Mouse (Mus musculus): ENCODE measurements at regions not wholly inside any gene's neighbourhood (a gene's known extent, or its start where the extent isn't known, plus 50 kb on each side); places are given as distances from the start of the nearest gene placed in this dataset.

- ATAC-seq (ENCODE audit: low FRiP score, low read depth) = no peak
- no peak for DNase-seq (ENCODE audit: low spot score)
- H3K4me2 ChIP-seq (replicated peaks; ENCODE audit: low read depth, low read length, severe bottlenecking) = no peak overlapping the region
- H3K9me3 ChIP-seq (ENCODE audit: control insufficient read depth, low read length) = no peaks in the 10 kb centered on the region
- 81% methylated on average over 14 of the region's 14 CpGs for WGBS
- no peak overlapping the region for H3K27ac ChIP-seq (replicated peaks; ENCODE audit: low read depth, low read length)
- TF ChIP-seq POLR2A (IDR thresholded peaks at IDR 0.05; ENCODE audit: borderline replicate concordance, extremely low read depth, insufficient read depth, insufficient read length) = no peak
- no peak overlapping the region for H3K4me3 ChIP-seq (replicated peaks; ENCODE audit: low read length)
- H3K9ac ChIP-seq (ENCODE audit: low read depth, low read length, severe bottlenecking) = no peak overlapping the region
- peaks cover 10% of the 10 kb centered on the region; the same call in 1 of the 2 replicates for H3K4me1 ChIP-seq (ENCODE audit: control insufficient read depth, insufficient read depth, low read length)
- H3K36me3 ChIP-seq (ENCODE audit: control insufficient read depth, insufficient read depth, low read length) = no peaks in the 10 kb centered on the region
- H3K27me3 ChIP-seq (ENCODE audit: control insufficient read depth, insufficient read depth, low read length) = no peaks in the 10 kb centered on the region
These were observed 269.0 kb upstream of the Zfp637 start for GRCm38 (mm10) chr6:117572006-117572405.

DNA sequence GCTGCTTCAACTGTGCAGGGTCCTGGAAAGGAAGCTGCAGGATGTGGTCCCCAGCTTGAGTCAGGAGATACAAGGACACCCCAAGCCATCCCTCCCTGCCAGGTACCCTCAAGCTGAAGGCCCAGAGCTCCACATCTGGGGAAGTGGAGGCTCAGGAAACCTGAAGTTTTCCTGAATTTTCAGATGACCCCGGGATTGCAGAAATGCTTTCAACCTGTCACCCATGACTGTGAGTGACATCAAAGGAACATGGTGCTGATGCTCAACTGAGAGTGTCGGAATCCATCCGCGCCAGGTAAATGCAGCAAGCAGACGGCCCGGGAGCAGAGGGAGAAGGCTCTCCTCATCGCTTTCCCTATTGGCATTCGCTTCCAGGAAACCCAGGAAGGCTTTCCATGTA is 267.6 kb upstream of the Zfp637 start:
- Histone ChIP-seq H3K27me3 (ENCODE audit: control insufficient read depth, insufficient read depth, low read length) (no peaks in the 10 kb centered on the region), H3K36me3 (ENCODE audit: control insufficient read depth, insufficient read depth, low read length) (no peaks in the 10 kb centered on the region), H3K27ac (replicated peaks; ENCODE audit: low read depth, low read length) (no peak overlapping the region), H3K4me1 (ENCODE audit: control insufficient read depth, insufficient read depth, low read length) (peaks cover 10% of the 10 kb centered on the region; the same call in 1 of the 2 replicates), H3K9ac (ENCODE audit: low read depth, low read length, severe bottlenecking) (no peak overlapping the region), H3K4me2 (replicated peaks; ENCODE audit: low read depth, low read length, severe bottlenecking) (no peak overlapping the region), H3K4me3 (replicated peaks; ENCODE audit: low read length) (no peak overlapping the region), H3K9me3 (ENCODE audit: control insufficient read depth, low read length) (no peaks in the 10 kb centered on the region)
- DNase-seq (ENCODE audit: low spot score) (no peak), ATAC-seq (ENCODE audit: low FRiP score, low read depth) (no peak)
- 92% methylated on average over 8 of the region's 8 CpGs for WGBS
- TF ChIP-seq POLR2A (IDR thresholded peaks at IDR 0.05; ENCODE audit: borderline replicate concordance, extremely low read depth, insufficient read depth, insufficient read length) = no peak

DNA sequence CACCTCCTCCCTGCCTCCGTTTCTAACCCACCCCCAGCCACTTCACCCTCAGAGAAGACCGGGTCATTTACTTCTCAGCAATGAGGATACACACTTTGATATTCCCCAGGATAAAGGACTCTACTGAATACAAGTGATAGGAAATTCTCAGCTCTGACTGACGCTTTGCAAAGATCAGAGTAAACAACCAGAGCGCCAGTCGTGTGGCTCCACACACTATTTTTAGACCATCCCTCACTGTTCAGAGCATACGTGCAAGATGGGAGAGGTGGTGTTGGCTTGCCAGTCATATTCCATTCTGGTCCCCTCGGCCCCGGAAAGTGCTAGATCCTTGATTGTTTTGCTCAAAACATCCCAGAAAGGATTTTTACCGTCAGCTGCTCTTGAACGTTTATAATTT is 266.8 kb upstream of the Zfp637 start:
- H3K9me3 ChIP-seq (ENCODE audit: control insufficient read depth, low read length) = no peaks in the 10 kb centered on the region
- H3K4me1 ChIP-seq (ENCODE audit: control insufficient read depth, insufficient read depth, low read length) = peaks cover 10% of the 10 kb centered on the region; the same call in 1 of the 2 replicates
- ATAC-seq (ENCODE audit: low FRiP score, low read depth) = no peak
- H3K4me3 ChIP-seq (replicated peaks; ENCODE audit: low read length) = no peak overlapping the region
- H3K27me3 ChIP-seq (ENCODE audit: control insufficient read depth, insufficient read depth, low read length) = no peaks in the 10 kb centered on the region
- no peaks in the 10 kb centered on the region for H3K36me3 ChIP-seq (ENCODE audit: control insufficient read depth, insufficient read depth, low read length)
- H3K27ac ChIP-seq (replicated peaks; ENCODE audit: low read depth, low read length) = no peak overlapping the region
- no peak overlapping the region for H3K9ac ChIP-seq (ENCODE audit: low read depth, low read length, severe bottlenecking)
- no peak overlapping the region for H3K4me2 ChIP-seq (replicated peaks; ENCODE audit: low read depth, low read length, severe bottlenecking)
- no peak for DNase-seq (ENCODE audit: low spot score)
- WGBS = 74% methylated on average over 10 of the region's 10 CpGs
- no peak for TF ChIP-seq POLR2A (IDR thresholded peaks at IDR 0.05; ENCODE audit: borderline replicate concordance, extremely low read depth, insufficient read depth, insufficient read length)

- no peak for TF ChIP-seq POLR2A (IDR thresholded peaks at IDR 0.05; ENCODE audit: borderline replicate concordance, extremely low read depth, insufficient read depth, insufficient read length)
- no peak overlapping the region for H3K4me3 ChIP-seq (replicated peaks; ENCODE audit: low read length)
- peaks cover 10% of the 10 kb centered on the region; the same call in 1 of the 2 replicates for H3K4me1 ChIP-seq (ENCODE audit: control insufficient read depth, insufficient read depth, low read length)
- WGBS = 80% methylated on average over 5 of the region's 5 CpGs
- H3K9me3 ChIP-seq (ENCODE audit: control insufficient read depth, low read length) = no peaks in the 10 kb centered on the region
- DNase-seq (ENCODE audit: low spot score) (no peak), ATAC-seq (ENCODE audit: low FRiP score, low read depth) (no peak)
- no peak overlapping the region for H3K9ac ChIP-seq (ENCODE audit: low read depth, low read length, severe bottlenecking)
- no peaks in the 10 kb centered on the region for H3K36me3 ChIP-seq (ENCODE audit: control insufficient read depth, insufficient read depth, low read length)
- H3K27me3 ChIP-seq (ENCODE audit: control insufficient read depth, insufficient read depth, low read length) = no peaks in the 10 kb centered on the region
- H3K4me2 ChIP-seq (replicated peaks; ENCODE audit: low read depth, low read length, severe bottlenecking) = no peak overlapping the region
- no peak overlapping the region for H3K27ac ChIP-seq (replicated peaks; ENCODE audit: low read depth, low read length)
These were observed 265.9 kb upstream of the Zfp637 start for GRCm38 (mm10) chr6:117575057-117575456.

DNA sequence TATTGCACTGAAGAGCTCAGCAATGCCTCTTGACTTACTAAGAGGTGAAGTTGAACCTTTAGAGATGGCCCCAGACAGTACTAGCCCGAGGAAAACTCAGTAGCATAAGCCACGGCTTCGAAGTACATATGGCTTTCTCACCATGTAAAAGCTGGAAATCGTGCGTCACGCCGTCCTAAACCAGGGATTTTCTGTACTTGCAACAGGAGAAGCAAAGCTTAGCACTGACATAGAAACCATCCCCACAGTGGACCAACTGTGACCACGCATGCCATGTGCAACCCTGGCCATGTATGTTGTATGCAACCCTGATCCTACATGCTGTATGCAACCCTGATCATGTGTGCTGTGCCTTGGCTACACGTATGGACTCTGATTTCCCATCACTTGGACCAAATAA is 265.0 kb upstream of the Zfp637 start:
- 90% methylated on average over 9 of the region's 9 CpGs for WGBS
- H3K9ac ChIP-seq (ENCODE audit: low read depth, low read length, severe bottlenecking) = no peak overlapping the region
- H3K27me3 ChIP-seq (ENCODE audit: control insufficient read depth, insufficient read depth, low read length) = no peaks in the 10 kb centered on the region
- no peaks in the 10 kb centered on the region for H3K9me3 ChIP-seq (ENCODE audit: control insufficient read depth, low read length)
- no peaks in the 10 kb centered on the region for H3K36me3 ChIP-seq (ENCODE audit: control insufficient read depth, insufficient read depth, low read length)
- H3K4me1 ChIP-seq (ENCODE audit: control insufficient read depth, insufficient read depth, low read length) = peaks cover 4% of the 10 kb centered on the region; the same call in 1 of the 2 replicates
- DNase-seq (ENCODE audit: low spot score) = no peak
- H3K4me2 ChIP-seq (replicated peaks; ENCODE audit: low read depth, low read length, severe bottlenecking) = no peak overlapping the region
- ATAC-seq (ENCODE audit: low FRiP score, low read depth) = no peak
- no peak for TF ChIP-seq POLR2A (IDR thresholded peaks at IDR 0.05; ENCODE audit: borderline replicate concordance, extremely low read depth, insufficient read depth, insufficient read length)
- no peak overlapping the region for H3K4me3 ChIP-seq (replicated peaks; ENCODE audit: low read length)
- H3K27ac ChIP-seq (replicated peaks; ENCODE audit: low read depth, low read length) = no peak overlapping the region

Measured in limb, embryonic 14.5 days (tissue).